Mouse (Mus musculus): ENCODE results near the gene Hoxd4. TPM values are rescaled to one million over a fixed set of nuclear protein-coding genes. Genes with fewer than 3 reads are reported as not detected.

The Hoxd4 gene
- polyA plus RNA-seq, 1 experiment from 2014 or later = 0.95 TPM

- WGBS = 26% methylated on average over 9 of the region's 9 CpGs
- ATAC-seq = no peak
- peaks cover 69% of the 10 kb centered on the region for H3K27me3 ChIP-seq (replicated peaks; ENCODE audit: control insufficient read depth, insufficient read depth, low read length)
- H3K27ac ChIP-seq (ENCODE audit: low read length) = no peak overlapping the region
- no peaks in the 10 kb centered on the region for H3K9me3 ChIP-seq (ENCODE audit: control insufficient read depth, low read length)
- no peak overlapping the region for H3K9ac ChIP-seq (ENCODE audit: low read depth, low read length)
- H3K36me3 ChIP-seq (ENCODE audit: control insufficient read depth, insufficient read depth, low read length) = no peaks in the 10 kb centered on the region
- H3K4me1 ChIP-seq (ENCODE audit: control insufficient read depth, insufficient read depth, low read length) = peaks cover 3% of the 10 kb centered on the region; the same call in 1 of the 2 replicates
- no peak overlapping the region for H3K4me2 ChIP-seq (ENCODE audit: low read depth, low read length)
- H3K4me3 ChIP-seq (ENCODE audit: low read length) = no peak overlapping the region
Observed at GRCm38 (mm10) chr2:74731799-74732512, 20.2 kb downstream of the Hoxd4 start.

- H3K27ac ChIP-seq (ENCODE audit: low read length) = no peak overlapping the region
- no peak for ATAC-seq
Observed at GRCm38 (mm10) chr2:74732513-74733316, 21.0 kb downstream of the Hoxd4 start.

GRCm38 (mm10) chr2:74733317-74733661 lies 21.6 kb downstream of the Hoxd4 start:
- 0 out of 2 replicates have a peak overlapping the region, but pooled peaks have one; percentile 3 for H3K27ac ChIP-seq (ENCODE audit: low read length)
- H3K27me3 ChIP-seq (replicated peaks; ENCODE audit: control insufficient read depth, insufficient read depth, low read length) = peaks cover 70% of the 10 kb centered on the region
- H3K9me3 ChIP-seq (ENCODE audit: control insufficient read depth, low read length) = no peaks in the 10 kb centered on the region
- ATAC-seq = no peak
- no peaks in the 10 kb centered on the region for H3K4me1 ChIP-seq (ENCODE audit: control insufficient read depth, insufficient read depth, low read length)
- WGBS = 4% methylated on average over 16 of the region's 16 CpGs
- H3K4me2 ChIP-seq (ENCODE audit: low read depth, low read length) = peak overlapping the region; percentile 55; the same call in 1 of the 2 replicates
- no peak overlapping the region for H3K9ac ChIP-seq (ENCODE audit: low read depth, low read length)
- H3K36me3 ChIP-seq (ENCODE audit: control insufficient read depth, insufficient read depth, low read length) = no peaks in the 10 kb centered on the region
- H3K4me3 ChIP-seq (ENCODE audit: low read length) = peak overlapping the region; percentile 32; the same call in 1 of the 2 replicates

More at GRCm38 (mm10) chr2:74732513-74733316, 21.0 kb downstream of the Hoxd4 start:
- H3K36me3 ChIP-seq (ENCODE audit: control insufficient read depth, insufficient read depth, low read length) = no peaks in the 10 kb centered on the region
- H3K9ac ChIP-seq (ENCODE audit: low read depth, low read length) = no peak overlapping the region
- H3K4me3 ChIP-seq (ENCODE audit: low read length) = peak overlapping the region; percentile 32
- peak overlapping the region; percentile 55 for H3K4me2 ChIP-seq (ENCODE audit: low read depth, low read length)
- no peaks in the 10 kb centered on the region for H3K4me1 ChIP-seq (ENCODE audit: control insufficient read depth, insufficient read depth, low read length)
- no peaks in the 10 kb centered on the region for H3K9me3 ChIP-seq (ENCODE audit: control insufficient read depth, low read length)
- peaks cover 69% of the 10 kb centered on the region for H3K27me3 ChIP-seq (replicated peaks; ENCODE audit: control insufficient read depth, insufficient read depth, low read length)
- 3% methylated on average over 52 of the region's 52 CpGs for WGBS

- Histone ChIP-seq H3K27me3 (replicated peaks; ENCODE audit: control insufficient read depth, insufficient read depth, low read length) (peaks cover 67% of the 10 kb centered on the region), H3K9me3 (ENCODE audit: control insufficient read depth, low read length) (no peaks in the 10 kb centered on the region), H3K27ac (ENCODE audit: low read length) (0 out of 2 replicates have a peak overlapping the region, but pooled peaks have one; percentile 3), H3K4me2 (ENCODE audit: low read depth, low read length) (0 out of 2 replicates have a peak overlapping the region, but pooled peaks have one; percentile 55), H3K36me3 (ENCODE audit: control insufficient read depth, insufficient read depth, low read length) (no peaks in the 10 kb centered on the region), H3K9ac (ENCODE audit: low read depth, low read length) (no peak overlapping the region), H3K4me3 (ENCODE audit: low read length) (no peak overlapping the region), H3K4me1 (ENCODE audit: control insufficient read depth, insufficient read depth, low read length) (no peaks in the 10 kb centered on the region)
- ATAC-seq = no peak
- WGBS = 24% methylated on average over 6 of the region's 6 CpGs
Observed at GRCm38 (mm10) chr2:74733765-74734164, 22.0 kb downstream of the Hoxd4 start.

- Histone ChIP-seq H3K9me3 (ENCODE audit: control insufficient read depth, low read length) (no peaks in the 10 kb centered on the region), H3K4me2 (ENCODE audit: low read depth, low read length) (peak overlapping the region; percentile 20; the same call in 1 of the 2 replicates), H3K36me3 (ENCODE audit: control insufficient read depth, insufficient read depth, low read length) (no peaks in the 10 kb centered on the region), H3K4me3 (ENCODE audit: low read length) (no peak overlapping the region), H3K4me1 (ENCODE audit: control insufficient read depth, insufficient read depth, low read length) (no peaks in the 10 kb centered on the region), H3K9ac (ENCODE audit: low read depth, low read length) (peak overlapping the region; percentile 15; the same call in 1 of the 2 replicates), H3K27ac (ENCODE audit: low read length) (0 out of 2 replicates have a peak overlapping the region, but pooled peaks have one; percentile 21), H3K27me3 (replicated peaks; ENCODE audit: control insufficient read depth, insufficient read depth, low read length) (peaks cover 69% of the 10 kb centered on the region)
- WGBS = 16% methylated on average over 13 of the region's 13 CpGs
- ATAC-seq = 0 out of 2 replicates have a peak, but pooled peaks have one; percentile 36
Observed at GRCm38 (mm10) chr2:74734451-74734850, 22.7 kb downstream of the Hoxd4 start.

GRCm38 (mm10) chr2:74734996-74735811 lies 23.5 kb downstream of the Hoxd4 start:
- no peak for ATAC-seq
- peak overlapping the region; percentile 27; the same call in 1 of the 2 replicates for H3K9ac ChIP-seq (ENCODE audit: low read depth, low read length)
- peak overlapping the region; percentile 48; the same call in 1 of the 2 replicates for H3K4me2 ChIP-seq (ENCODE audit: low read depth, low read length)
- no peaks in the 10 kb centered on the region for H3K9me3 ChIP-seq (ENCODE audit: control insufficient read depth, low read length)
- H3K4me1 ChIP-seq (ENCODE audit: control insufficient read depth, insufficient read depth, low read length) = no peaks in the 10 kb centered on the region
- no peak overlapping the region for H3K27ac ChIP-seq (ENCODE audit: low read length)
- no peaks in the 10 kb centered on the region for H3K36me3 ChIP-seq (ENCODE audit: control insufficient read depth, insufficient read depth, low read length)
- H3K27me3 ChIP-seq (replicated peaks; ENCODE audit: control insufficient read depth, insufficient read depth, low read length) = peaks cover 71% of the 10 kb centered on the region
- WGBS = 28% methylated on average over 27 of the region's 27 CpGs
- peak overlapping the region; percentile 32; the same call in 1 of the 2 replicates for H3K4me3 ChIP-seq (ENCODE audit: low read length)

- Histone ChIP-seq H3K4me3 (ENCODE audit: low read length) (peak overlapping the region; percentile 32), H3K27me3 (replicated peaks; ENCODE audit: control insufficient read depth, insufficient read depth, low read length) (peaks cover 74% of the 10 kb centered on the region), H3K4me1 (ENCODE audit: control insufficient read depth, insufficient read depth, low read length) (0 out of 2 replicates have a peak, but pooled peaks cover 3% of the 10 kb centered on the region), H3K9me3 (ENCODE audit: control insufficient read depth, low read length) (no peaks in the 10 kb centered on the region), H3K27ac (ENCODE audit: low read length) (peak overlapping the region; percentile 28; the same call in 1 of the 2 replicates), H3K9ac (ENCODE audit: low read depth, low read length) (peak overlapping the region; percentile 27), H3K4me2 (ENCODE audit: low read depth, low read length) (peak overlapping the region; percentile 48), H3K36me3 (ENCODE audit: control insufficient read depth, insufficient read depth, low read length) (no peaks in the 10 kb centered on the region)
- WGBS = 17% methylated on average over 42 of the region's 42 CpGs
- ATAC-seq = no peak
Observed at GRCm38 (mm10) chr2:74735851-74736687, 24.3 kb downstream of the Hoxd4 start.
